Mouse (Mus musculus) embryonic fibroblast, embryonic 13.5 days (primary cell): ENCODE data around the gene Sorcs2.

Experiments used
- CTCF ChIP-seq: IDR thresholded peaks from 2 replicates; pipeline ENCODE4 v1.5.1; 2011; ENCODE audit warnings: mild to moderate bottlenecking, control low read depth, low read length, moderate library complexity, borderline replicate concordance; ENCODE audit not compliant: insufficient read depth
- POLR2A ChIP-seq: IDR thresholded peaks from 2 replicates; pipeline ENCODE4 v1.6.1; 2011; ENCODE audit warnings: low read depth, mild to moderate bottlenecking, control low read depth, low read length, moderate library complexity

GRCm38 (mm10) chr5:36301166-36301565 is 96.8 kb downstream of the Sorcs2 start:
- TF ChIP-seq CTCF, result no peak
- no peak for TF ChIP-seq POLR2A
